Mouse (Mus musculus): ENCODE results near the gene Smlr1.

Smlr1 gene

DNA sequence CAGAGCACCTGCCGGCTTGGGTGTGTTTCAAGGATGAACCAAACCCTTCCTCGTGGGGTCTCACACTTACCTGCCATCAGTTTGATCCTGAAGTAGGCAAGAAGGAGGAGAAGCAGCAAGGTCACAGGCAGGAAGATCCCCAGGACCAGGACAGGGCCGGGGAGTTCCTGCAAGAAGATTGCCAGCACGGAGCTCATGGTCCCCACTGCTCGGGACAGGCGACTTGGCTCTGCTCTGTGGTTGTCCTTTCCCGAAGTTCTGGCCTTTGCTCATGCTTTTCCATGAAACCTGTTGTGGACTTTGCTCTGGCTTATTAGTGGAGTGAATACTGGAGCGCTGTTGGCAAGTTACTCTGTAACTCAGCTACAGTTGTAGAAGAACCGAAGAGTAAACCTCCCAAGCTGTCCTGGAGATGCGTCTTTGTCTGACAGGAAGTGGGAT, at the start of gene Smlr1:
Gene Smlr1, minus strand, starts transcription at position 377 of the 441 bp plus-strand sequence.
- no peak for DNase-seq (ENCODE audit: low read depth, low spot score)

DNA sequence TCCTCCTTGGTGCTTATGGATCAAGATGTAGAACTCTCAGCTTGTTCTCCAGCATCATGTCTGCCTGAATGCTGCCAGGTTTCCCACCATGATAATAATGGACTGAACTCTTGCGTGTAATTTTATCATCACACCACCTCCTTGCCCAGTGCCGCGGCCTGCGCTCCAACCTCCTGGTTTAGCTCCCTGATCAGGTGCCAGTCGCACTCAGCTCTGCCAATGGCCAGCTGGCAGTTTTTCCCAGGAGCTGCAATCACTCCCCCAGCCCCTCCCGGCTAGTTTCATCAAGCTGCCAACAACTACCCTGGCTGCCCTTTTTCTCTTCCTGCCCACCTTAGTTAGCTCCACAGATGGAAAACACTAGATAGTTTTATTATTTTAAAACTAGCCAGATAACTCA, 48.8 kb upstream of the Smlr1 start:
- no peak for DNase-seq (ENCODE audit: low read depth, low spot score)

DNA sequence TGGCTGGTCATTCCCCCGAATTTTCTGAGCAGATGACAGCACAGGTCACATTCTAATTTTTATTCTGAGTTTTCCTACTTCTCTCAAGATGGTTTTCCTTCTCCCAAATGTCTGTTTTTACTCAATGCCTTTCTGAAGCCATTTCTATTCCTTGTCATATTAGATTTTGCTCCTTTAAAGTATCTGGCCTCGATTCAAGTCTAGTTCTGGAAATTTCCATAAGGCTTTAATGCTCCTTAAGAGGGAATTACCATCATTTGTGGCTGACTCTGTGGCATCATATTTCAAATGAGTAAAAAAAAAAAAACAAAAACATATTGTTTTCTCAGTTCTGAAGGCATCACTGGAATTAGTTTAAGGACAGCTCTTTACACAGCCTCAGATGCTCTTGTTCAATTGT, 44.0 kb upstream of the Smlr1 start:
- no peak for DNase-seq (ENCODE audit: low read depth, low spot score)

DNA sequence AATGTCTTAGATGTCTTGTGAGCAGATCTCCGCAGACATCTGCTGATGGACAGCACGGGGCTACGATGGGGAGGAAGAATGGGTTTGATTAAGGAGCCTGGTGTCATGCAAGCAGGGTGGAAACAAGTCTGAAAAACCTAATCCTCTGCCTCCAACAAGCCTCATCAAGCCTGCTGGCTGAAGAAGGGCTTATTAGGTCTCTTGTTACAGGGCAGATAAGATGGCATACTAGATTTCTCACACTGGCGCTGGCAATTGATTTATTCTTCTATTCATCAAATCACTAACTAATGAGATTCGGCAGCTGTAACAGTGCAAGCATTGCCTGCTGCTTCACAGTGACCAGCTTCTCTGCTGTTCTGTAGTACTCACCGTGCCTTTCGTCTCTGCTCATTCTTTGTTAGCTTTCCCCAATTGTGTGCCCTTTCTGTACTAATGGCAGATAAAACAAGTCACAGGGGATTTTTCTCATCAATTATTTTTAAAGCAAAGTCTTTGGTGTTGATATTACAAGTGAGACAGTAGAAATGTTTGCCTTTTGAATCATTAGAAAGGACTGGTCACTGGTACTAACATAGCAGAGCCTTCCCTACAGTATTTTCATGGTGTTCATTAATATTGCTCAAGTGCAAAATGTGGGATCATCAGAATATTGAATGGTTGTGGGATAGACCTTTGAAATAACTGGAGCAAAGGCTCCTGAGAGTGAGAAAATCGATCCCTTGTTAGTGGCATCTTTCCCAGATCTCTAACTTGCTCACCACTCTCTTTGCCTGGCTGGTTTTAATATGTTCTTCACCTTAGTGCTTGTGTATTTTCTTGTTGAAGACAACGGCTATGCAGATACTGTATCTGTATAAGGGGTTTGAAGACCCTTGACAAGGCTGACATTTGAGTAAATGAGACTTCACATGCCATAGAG, 35.5 kb upstream of the Smlr1 start:
- no peak for DNase-seq (ENCODE audit: low read depth, low spot score)

DNA sequence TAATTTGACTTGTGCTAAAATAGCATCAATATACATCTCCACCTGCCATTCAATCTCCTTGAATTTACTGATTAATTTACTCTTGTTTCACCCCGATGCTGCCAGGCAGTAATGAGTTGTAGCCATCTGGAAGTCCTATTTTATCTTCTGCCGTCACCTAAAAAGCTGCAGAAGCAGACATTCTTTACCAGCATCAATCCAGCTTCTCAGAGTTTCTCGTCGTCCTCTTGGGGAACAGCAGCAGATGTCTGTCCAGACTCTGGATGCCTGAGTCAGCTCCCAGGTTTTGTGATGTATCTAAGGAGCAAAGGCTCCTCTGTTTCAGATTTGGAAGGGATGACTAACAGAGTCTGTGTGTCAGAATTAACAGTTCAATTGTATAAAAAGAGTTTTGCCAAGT, 16.9 kb upstream of the Smlr1 start:
- DNase-seq (ENCODE audit: low read depth, low spot score): no peak

DNA sequence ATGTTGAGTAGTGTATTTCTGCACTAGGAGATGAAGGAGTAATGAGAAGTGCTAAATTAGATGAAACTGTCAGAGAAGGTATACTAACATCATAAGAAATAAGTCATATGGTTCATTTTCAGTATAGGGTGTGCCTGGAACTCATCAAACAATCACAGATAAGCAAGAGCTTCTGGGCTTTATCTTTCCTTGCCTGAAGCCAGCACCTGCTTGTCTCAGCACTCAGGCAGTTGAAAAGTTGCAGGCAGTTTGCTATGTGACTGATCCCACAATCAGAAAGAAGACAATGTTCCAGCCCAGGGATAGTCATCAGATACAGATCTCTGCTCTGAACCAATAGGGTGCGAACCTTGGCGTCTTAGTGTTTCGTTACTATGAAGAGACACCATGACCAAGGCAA, 5.0 kb upstream of the Smlr1 start:
- DNase-seq (ENCODE audit: low read depth, low spot score): no peak

DNA sequence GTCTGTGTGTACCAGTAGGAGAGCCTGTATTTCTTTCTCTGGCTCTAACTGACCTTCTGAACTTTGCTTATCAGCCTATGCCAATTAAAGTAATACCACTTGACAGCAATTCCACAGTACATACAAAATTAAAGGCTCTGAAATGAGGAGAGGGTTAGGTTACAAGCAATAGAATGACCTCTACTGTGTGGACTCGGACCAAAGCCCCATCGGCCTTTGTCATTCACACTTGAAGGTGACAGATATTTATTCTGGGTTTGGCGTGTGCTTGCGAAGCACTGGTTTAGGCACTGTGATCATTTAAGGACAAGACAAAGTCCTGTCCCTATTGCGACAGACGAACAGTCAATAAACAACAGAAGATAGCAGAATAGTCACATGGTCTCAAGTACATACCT, 3.7 kb upstream of the Smlr1 start:
- no peak for DNase-seq (ENCODE audit: low read depth, low spot score)

DNA sequence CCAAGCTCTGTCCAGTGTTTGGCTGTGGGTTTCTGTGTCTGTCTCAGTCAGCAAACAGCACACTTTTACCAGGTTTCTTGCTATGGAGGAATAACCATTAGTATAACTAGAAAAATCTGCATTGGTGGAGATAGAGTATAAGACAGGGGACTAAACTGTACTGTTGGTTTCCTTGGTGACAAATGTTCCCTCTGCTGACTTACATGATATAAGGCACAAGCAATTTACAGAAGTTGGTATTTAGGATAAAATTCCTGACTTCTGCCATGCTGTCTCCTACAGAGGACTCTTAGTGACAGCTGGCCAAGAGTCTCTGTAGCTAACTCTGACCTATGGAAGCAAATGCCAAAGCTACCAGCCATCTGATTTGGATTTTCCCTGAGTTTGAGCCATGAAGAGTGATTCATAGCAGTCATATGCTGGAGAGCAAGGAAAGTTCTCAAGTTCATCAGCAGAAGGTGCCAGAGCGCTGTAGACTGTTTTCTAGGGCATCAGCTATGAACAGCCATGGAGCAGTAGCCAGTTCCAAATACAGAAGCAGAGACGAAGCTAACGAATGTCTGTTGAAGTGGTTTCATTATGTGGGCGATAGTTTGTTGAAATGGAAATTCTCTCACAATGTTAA, 3.2 kb upstream of the Smlr1 start:
- no peak for DNase-seq (ENCODE audit: low read depth, low spot score)

DNA sequence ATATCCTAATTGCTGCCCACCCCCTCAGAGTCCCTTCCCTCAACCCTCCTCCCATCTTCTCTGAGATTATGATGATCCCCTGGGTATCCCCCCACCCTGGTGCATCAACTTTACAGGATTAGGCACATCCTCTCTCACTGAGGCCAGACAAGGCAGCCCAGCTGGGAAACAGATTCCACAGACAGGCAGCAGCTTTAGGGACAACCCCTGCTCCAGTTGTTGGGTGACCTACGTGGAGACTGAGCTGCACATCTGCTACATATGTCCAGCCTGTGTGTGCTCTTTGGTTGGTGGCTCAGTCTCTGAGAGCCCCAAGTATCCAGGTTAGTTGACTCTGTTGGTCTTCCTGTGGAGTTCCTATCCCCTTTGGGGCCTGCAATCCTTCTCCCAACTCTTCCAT, 2.7 kb upstream of the Smlr1 start:
- no peak for DNase-seq (ENCODE audit: low read depth, low spot score)

DNA sequence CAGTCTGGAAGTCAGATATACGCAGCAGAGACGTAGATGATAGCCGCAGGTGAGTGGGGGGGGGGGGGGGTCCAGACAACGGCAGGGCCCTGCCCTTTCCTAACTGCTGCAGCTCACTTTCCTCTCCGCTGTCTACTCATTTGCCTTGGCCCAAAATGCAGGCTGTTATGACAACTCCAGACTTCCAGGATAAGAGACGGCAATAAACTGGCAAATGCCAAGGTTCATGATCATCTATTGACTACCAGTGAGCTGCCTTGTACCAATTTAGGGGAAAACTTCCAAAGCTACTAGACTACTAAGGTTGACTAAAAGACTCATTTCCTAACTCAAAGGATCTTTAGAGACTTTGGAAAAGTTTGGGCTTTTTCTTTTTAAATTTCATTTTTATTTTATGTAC, 554 bp upstream of the Smlr1 start:
- no peak for DNase-seq (ENCODE audit: low read depth, low spot score)

DNA sequence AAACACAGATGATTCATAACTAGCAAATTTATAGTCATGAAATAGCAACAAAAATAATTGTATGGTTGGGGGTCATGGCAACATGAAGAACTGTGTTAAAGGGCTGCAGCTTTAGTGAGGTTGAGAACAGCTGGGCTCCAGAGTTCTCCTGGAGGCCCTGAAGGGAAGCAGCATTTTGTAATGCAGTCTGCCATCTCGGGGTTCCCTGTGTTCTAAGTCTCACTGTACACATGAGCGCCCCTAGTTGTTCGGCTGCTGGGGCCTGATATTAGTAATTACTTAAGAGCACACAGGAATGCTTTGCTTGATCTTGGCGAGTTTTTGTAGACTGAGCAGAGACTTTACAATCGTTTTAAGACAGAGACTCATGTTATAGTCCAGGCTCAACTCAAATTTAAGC, 1.6 kb downstream of the Smlr1 start:
- no peak for DNase-seq (ENCODE audit: low read depth, low spot score)

DNA sequence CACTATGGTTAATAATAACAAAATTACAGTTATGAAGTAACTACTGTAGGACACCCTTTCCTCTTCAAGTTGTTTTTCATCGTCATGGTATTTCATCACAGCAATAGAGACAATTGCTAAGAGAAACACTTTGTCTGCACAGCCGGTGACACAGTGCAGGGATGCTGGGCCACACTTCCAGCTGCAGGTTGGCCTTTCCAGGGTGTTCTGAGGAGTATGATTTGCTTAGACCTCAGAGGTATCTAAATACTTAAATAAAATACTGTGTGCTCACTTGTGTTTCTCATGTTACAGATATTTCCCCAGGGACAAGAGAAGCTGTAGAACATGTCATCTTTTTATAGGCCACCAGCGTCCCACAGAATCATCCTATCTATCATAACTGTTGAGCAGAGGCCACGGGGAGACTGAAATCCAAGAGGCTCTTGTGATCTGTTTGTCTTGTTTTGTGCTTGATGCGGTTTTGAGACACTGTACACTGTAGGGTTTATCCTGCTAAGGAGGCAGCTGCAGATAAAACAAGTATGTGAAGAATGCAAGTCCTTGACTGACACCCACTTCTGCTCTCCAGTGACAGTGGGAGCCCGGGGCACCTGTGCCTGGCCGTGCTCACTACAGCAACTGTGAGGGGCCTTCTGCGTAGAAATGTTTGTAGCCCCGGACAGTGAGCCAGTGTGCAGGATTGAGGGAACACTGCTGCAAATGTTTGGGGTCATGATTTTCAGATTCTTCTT, 2.4 kb downstream of the Smlr1 start:
- no peak for DNase-seq (ENCODE audit: low read depth, low spot score)

DNA sequence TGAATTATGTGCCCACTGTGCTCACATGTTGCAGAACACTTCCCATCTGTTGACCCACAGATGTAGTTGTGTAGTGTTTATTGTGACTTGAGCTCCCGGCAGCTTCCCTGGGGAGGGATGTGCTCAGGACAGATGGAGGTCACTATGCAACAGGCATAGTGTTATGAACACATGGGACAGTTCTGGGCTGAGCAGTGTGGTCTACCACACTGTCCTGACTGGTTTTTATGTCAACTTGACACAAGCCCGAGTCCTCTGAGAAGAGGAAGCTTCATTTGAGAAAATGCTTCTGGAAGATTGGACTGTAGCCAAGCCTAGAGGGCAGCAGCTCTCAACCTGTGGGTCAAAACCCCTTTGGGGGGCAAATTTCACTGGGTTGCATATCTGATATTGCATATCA, 3.0 kb downstream of the Smlr1 start:
- no peak for DNase-seq (ENCODE audit: low read depth, low spot score)

DNA sequence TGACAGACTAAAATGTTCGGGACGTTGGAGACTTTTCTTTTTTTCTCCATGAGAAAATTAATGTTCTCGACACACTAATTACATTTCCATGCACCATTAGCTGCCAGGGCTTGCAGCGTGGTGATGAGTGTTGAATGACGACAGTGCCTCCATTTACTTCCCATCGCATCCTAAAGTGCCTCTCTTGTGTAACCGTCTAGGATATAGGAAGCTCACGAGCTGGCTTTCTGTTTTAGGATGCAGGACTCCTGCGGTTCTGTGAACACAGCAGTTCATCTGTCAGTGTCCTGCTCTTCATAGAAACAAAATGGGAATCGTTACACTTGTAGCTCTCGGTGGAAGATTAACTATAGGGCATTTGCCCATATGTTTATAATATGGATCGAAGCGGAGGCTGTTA, 4.7 kb downstream of the Smlr1 start:
- no peak for DNase-seq (ENCODE audit: low read depth, low spot score)

DNA sequence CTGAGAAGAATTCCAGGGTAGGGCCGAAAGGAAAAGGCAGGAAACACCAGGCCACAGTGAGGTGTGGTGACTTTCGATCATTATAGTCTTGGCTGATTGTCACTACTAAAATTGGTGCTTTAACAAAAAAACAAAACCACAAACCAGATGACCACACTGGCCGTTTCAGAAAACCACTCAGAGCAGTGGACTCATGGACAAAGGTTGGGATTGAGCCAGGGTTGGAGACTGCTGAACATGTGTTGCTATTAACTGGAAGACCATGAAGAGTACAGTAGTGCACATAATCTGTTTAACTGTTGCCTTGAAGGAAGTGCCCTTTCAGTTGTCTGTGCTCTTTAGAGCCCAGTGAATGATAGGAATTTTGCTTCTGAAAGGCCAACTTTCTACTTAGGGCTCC, 8.9 kb downstream of the Smlr1 start:
- DNase-seq (ENCODE audit: low read depth, low spot score): no peak

DNA sequence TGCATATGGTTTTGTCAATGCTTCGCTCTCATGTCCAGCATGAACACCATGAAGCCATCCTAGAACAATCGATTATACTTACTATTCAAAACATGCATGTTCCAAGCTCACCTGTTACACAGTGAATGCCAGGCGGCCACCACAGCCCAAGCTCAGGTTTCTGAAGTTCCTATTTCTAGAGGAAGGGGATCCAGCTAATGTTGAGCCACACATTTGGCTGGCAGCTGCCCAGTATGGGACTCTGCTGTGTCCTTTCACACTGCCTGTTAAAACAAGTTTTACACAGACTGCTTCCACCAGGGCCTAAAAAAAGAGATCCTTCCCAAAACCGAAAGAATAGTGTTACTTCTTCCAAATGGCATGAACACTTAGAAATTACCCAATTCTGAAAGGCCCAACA, 9.4 kb downstream of the Smlr1 start:
- no peak for DNase-seq (ENCODE audit: low read depth, low spot score)

DNA sequence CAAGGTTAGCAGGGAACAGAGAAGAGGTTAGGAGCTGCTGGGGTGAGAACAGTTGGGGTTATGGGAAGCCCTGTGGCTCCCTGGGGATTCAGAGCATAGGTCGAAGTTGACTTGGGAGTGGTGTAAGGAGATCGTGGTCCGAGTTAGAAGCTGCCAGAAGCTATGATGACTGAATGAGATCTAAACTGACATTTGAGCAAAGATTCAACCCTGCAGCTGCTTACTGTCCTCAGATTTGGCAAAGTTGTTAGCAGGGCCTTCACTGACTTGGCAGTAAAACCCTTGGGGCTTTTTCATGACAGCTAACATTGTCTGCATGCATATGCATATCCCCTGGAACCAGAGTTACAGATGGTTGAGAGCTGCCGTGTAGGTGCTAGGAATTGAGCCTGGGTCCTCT, 9.9 kb downstream of the Smlr1 start:
- no peak for DNase-seq (ENCODE audit: low read depth, low spot score)

DNA sequence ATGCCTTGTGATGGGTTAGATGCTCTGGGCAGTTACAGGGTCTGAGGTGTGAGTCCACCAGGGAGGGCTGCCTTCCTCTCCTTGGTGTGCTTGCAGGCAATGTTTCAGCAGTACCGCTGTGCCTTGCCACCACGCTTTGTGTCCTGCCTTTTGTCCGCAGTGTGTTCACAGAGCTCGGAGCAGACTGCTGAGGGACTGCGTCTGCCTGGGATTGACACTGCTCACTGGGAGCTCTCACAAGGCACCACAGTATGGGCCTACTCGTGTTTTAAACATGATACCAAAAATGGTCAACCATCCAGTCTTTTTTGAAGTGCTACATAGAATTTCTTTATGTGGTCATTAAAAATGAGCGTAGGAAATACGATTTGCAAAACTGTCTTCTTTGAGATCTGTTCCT, 12.3 kb downstream of the Smlr1 start:
- DNase-seq (ENCODE audit: low read depth, low spot score): no peak

DNA sequence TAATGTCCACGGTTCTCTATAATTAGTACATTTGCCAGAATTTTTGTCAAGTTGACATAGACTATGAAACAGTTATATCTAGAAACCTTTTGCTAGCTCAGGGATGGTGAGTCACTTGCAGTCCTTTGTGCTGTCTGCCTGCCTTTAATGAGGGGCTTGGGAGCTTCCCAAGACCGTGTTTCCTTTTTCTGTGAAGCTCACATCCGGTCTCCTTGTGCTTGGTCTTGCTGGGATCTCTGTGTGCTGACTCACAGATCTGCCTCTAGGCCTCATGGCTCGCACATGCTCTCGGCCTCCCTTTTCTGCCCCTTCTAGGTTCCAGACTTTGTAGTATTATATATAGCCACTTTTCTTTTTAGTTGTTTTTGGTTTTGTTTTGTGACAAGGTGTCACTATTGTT, 15.6 kb downstream of the Smlr1 start:
- no peak for DNase-seq (ENCODE audit: low read depth, low spot score)

DNA sequence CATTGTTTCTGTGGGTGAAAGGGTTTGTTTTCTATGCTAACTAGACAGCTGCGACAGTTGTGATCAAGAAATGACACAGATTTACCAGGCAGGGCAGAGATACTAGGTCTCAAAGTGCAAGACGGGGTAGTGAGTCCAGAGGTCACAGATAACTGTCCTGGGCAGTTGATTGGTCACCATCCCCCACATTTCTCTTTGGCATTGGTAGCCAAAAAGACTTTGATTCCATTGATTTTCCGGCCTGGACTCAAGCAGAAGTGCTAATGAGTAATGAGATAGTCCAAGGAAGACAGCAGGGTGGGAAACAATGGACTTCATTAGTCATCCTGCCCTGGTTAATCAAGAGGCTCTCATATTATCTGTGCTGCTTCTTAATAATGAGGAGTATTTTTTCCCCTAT, 16.1 kb downstream of the Smlr1 start:
- no peak for DNase-seq (ENCODE audit: low read depth, low spot score)

DNA sequence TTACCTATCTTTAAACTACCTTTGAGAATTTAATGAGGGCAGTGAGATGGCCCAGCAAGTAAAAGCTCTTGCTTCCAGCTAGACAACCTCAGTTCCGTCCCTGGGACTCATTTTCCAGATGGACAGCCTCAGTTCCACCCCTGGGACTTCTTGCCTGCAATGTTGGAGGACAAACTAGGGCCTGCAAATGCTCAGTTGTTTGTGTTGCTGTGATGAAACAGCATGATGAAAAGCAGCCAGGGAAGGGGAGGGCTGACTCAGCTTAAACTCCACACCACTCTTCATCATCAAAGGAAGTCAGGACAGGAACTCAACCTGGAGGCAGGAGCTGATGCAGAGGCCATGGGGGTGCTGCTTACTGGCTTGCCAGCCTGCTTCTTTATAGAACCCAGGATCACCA, 22.2 kb downstream of the Smlr1 start:
- no peak for DNase-seq (ENCODE audit: low read depth, low spot score)

DNA sequence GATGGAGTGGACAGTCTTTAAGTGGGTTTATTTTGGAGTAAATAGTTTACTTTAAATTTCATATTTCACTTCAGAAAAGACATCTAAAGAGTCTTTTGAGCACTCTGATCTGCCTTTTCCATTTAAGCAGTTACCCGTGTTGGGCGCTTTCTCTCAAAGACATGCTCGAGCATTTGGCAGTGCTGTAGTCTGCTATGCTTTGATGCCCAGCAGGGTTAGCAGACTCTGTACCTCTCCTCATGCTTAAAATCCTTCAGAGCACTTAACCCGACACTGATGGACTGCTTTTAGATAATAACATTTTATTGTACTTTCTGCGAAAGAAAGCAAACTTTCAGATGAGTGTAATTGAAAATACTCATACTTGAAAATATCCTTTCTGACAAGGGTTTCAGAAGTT, 32.8 kb downstream of the Smlr1 start:
- no peak for DNase-seq (ENCODE audit: low read depth, low spot score)
